Mouse (Mus musculus): ENCODE measurements around the gene Acot9. TPM values are rescaled to one million over a fixed set of nuclear protein-coding genes. Genes with fewer than 3 reads are reported as not detected.

Acot9 gene
- 32.8 and 34.3 TPM in 2 replicates for polyA plus RNA-seq (2015; fragmentation: Nextera tagmentation; extraction: Ambion mirVana)

DNA sequence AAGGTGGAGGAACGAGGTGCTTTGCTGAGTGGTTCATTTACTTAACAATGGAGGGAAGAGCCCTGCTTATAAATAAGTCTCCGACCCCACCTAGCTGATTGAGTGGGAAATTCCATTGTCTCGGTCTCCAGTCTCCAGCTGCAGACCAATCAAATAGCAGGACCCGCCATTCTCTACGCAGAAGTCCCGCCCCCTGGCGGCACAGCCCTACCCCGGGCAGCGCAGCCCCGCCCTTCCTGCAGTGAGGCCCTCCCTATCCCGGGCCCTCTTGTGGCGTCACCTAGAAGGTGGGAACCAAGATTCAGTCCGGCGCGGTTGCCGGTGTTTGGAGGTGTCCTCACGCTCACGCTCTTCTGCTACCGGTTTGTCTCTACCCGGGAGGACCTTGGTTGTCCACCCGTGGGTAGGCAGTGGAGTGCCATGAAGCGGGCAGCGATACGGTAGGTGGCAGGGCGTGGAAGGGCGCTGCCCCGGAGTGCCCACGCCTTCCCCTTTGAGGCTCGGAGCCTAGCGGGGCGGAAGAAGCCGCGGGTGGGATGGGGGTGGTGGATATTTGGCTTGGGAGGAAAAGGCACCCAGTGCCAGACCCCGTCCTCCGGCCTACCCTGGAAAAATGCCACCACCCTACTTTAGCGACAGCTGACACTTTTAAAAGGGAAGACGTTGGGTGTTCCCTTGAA lies at the start of gene Acot9:
TSS of gene Acot9 (plus strand) at position 209 of the 680 bp plus-strand sequence.
- TF ChIP-seq EP300 (optimal IDR thresholded peaks at IDR 0.05) (no peak), CTCF (IDR thresholded peaks at IDR 0.05; ENCODE audit: low read depth) (peak; percentile 75)
- DNase-seq (ENCODE audit: low spot score), result peak; percentile 87
- no peaks in the 10 kb centered on the region for H3K36me3 ChIP-seq (ENCODE audit: control insufficient read depth, insufficient read depth, low read length)
- peak within 1 kb of the TSS; percentile 70 for H3K9ac ChIP-seq (ENCODE audit: low read length)
- no peaks in the 10 kb centered on the region for H3K4me1 ChIP-seq (replicated peaks; ENCODE audit: control insufficient read depth, insufficient read depth)
- H3K4me3 ChIP-seq (ENCODE audit: low read depth, low read length), result peak within 1 kb of the TSS; percentile 54
- H3K27me3 ChIP-seq (ENCODE audit: control insufficient read depth, insufficient read depth, low read length), result no peaks in the 10 kb centered on the region
- H3K4me2 ChIP-seq (replicated peaks; ENCODE audit: low read depth), result peak within 1 kb of the TSS; percentile 51
- H3K9me3 ChIP-seq (ENCODE audit: control insufficient read depth, low read length), result no peaks in the 10 kb centered on the region
- peak; percentile 99 for ATAC-seq (ENCODE audit: low FRiP score, low TSS enrichment)
- H3K27ac ChIP-seq (replicated peaks), result peak within 1 kb of the TSS; percentile 87
- 15% methylated on average over 35 of the region's 37 CpGs for WGBS

DNA sequence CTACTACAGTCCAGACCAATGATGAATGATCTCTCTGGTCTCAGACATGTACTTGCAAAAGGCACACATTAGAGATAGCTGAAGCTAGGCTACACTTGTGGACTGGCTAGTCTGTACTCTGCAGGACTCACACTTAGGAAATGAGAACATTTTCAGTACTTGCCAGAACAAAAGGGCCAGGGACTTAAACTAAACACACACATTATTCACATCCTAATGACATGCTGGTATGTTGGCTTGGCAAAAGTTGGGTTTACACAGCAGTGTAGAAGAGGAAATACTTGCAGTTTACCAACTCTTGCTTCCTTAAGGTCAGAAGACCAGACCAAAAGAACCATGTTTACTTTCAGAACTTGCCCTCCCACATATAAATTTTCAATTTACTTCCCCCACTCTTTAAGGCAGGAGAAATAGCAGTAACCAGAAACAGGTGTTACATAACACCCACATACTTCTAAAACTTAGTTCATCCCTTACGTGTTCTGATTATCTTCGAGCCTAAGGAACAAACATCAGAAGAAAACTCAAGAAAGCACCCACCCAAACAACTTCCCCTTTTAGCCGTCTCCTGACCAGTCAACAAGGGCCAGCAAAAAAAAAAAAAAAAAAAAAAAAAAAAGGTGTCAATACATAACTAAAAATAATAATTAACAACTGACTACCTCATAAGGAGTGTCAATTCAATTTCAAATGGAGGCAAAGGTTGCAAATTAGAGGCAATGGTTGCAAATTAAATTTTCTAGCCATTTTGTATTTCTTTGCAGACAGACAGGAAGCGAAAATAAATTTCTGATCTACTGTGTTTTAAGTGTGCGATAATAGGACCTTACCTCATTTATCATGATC lies 47.7 kb upstream of the Acot9 start:
- Histone ChIP-seq H3K36me3 (ENCODE audit: control insufficient read depth, insufficient read depth, low read length) (no peaks in the 10 kb centered on the region), H3K9me3 (ENCODE audit: control insufficient read depth, low read length) (no peaks in the 10 kb centered on the region), H3K27ac (replicated peaks) (no peak overlapping the region), H3K9ac (ENCODE audit: low read length) (no peak overlapping the region), H3K4me3 (ENCODE audit: low read depth, low read length) (no peak overlapping the region), H3K4me2 (replicated peaks; ENCODE audit: low read depth) (peak overlapping the region; percentile 14; the same call in 1 of the 2 replicates), H3K27me3 (ENCODE audit: control insufficient read depth, insufficient read depth, low read length) (no peaks in the 10 kb centered on the region), H3K4me1 (replicated peaks; ENCODE audit: control insufficient read depth, insufficient read depth) (no peaks in the 10 kb centered on the region)
- ATAC-seq (ENCODE audit: low FRiP score, low TSS enrichment), result peak; percentile 38; the same call in 1 of the 2 replicates
- DNase-seq (ENCODE audit: low spot score), result no peak
- WGBS, result 69% methylated on average over 5 of the region's 5 CpGs
- TF ChIP-seq CTCF (IDR thresholded peaks at IDR 0.05; ENCODE audit: low read depth) (no peak), EP300 (optimal IDR thresholded peaks at IDR 0.05) (no peak)

DNA sequence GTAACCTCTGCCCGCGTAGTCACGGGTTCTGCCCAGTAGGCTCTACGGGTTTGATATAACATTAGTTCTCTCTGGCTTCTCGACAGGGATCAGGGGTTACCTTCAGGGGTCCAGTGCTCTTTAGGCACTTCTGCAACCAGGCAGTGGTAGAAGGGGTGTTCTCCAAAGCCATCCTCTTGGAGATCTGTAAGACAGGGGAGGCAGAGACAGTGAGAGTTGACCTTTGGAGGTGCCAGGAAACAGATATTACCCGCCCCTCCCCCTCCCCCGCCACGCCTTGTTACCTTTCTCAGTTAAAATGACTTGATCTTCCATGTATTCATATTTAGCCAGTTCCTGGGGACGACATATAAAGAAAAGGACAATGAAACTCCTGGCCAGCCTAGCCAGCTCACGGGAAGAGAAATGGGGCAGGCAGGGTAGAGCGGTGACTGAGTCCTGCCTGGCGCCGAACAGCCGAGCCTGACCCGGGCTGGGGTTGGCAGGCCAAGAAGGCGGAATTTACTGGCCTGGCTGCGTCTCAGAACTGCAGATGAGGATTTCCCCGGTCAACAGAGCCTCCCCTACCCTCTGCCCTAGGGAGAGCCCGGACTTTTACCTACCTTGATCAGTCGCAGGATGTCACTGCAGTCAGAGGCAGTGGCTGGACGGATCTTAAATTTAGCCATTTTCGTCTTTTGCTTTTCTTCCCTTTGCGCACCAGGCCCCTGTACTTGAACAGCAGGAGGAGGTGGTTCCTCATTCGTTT lies 46.6 kb upstream of the Acot9 start:
- ATAC-seq (ENCODE audit: low FRiP score, low TSS enrichment), result peak; percentile 57
- Histone ChIP-seq H3K4me3 (ENCODE audit: low read depth, low read length) (peak overlapping the region; percentile 53), H3K27ac (replicated peaks) (peak overlapping the region; percentile 82), H3K36me3 (ENCODE audit: control insufficient read depth, insufficient read depth, low read length) (no peaks in the 10 kb centered on the region), H3K4me1 (replicated peaks; ENCODE audit: control insufficient read depth, insufficient read depth) (no peaks in the 10 kb centered on the region), H3K4me2 (replicated peaks; ENCODE audit: low read depth) (peak overlapping the region; percentile 46), H3K9me3 (ENCODE audit: control insufficient read depth, low read length) (no peaks in the 10 kb centered on the region), H3K27me3 (ENCODE audit: control insufficient read depth, insufficient read depth, low read length) (no peaks in the 10 kb centered on the region), H3K9ac (ENCODE audit: low read length) (peak overlapping the region; percentile 64)
- WGBS, result 24% methylated on average over 22 of the region's 24 CpGs
- DNase-seq (ENCODE audit: low spot score), result peak; percentile 39
- TF ChIP-seq CTCF (IDR thresholded peaks at IDR 0.05; ENCODE audit: low read depth) (no peak), EP300 (optimal IDR thresholded peaks at IDR 0.05) (no peak)

DNA sequence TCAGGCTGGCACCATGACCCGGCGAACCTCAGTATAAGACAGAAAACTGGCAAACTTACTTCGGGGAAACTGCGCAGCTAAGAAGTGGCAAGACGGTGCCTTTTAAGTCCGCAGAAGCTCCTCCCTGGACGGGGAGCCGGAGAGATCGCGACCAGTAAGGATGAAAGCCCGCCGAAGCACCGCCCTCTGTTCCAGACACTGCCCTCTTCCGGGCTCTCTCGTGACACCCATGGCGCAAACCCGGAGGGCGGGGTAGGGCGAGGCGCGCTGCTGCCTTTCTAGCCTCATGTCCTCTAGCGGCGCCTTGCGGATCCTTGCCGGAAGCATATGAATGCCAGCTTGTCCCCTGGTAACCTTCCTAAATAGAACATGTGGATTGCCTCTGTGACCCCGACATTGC lies 46.0 kb upstream of the Acot9 start, which contains the start of gene Sat1:
TSS of gene Sat1 (minus strand) at position 179 of the 400 bp plus-strand sequence.
- Histone ChIP-seq H3K4me2 (replicated peaks; ENCODE audit: low read depth) (peak within 1 kb of the TSS; percentile 46), H3K27me3 (ENCODE audit: control insufficient read depth, insufficient read depth, low read length) (no peaks in the 10 kb centered on the region), H3K36me3 (ENCODE audit: control insufficient read depth, insufficient read depth, low read length) (no peaks in the 10 kb centered on the region), H3K4me1 (replicated peaks; ENCODE audit: control insufficient read depth, insufficient read depth) (no peaks in the 10 kb centered on the region), H3K4me3 (ENCODE audit: low read depth, low read length) (peak within 1 kb of the TSS; percentile 53), H3K9ac (ENCODE audit: low read length) (peak within 1 kb of the TSS; percentile 64), H3K27ac (replicated peaks) (peak within 1 kb of the TSS; percentile 82), H3K9me3 (ENCODE audit: control insufficient read depth, low read length) (no peaks in the 10 kb centered on the region)
- TF ChIP-seq EP300 (optimal IDR thresholded peaks at IDR 0.05) (no peak), CTCF (IDR thresholded peaks at IDR 0.05; ENCODE audit: low read depth) (peak; percentile 85)
- ATAC-seq (ENCODE audit: low FRiP score, low TSS enrichment) (peak; percentile 96), DNase-seq (ENCODE audit: low spot score) (peak; percentile 93)
- 18% methylated on average over 24 of the region's 26 CpGs for WGBS

DNA sequence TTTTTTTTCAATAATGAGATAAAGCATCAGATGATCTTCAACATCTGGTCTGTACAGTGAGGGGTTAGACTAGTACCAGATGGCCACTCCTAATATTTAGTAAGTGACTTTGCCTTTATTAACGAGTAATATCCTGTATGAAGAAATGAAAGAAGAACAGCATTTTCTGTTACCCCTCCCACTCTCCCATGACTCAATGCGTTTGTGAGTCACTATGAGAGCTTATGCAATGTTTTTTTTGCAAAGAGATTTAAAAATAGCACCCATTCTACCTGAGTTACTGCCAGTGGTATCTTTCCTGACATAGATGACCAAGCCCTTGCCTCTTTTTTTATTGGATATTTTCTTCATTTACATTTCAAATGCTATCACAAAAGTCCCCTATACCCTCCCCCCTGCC lies 44.0 kb upstream of the Acot9 start:
- H3K27ac ChIP-seq (replicated peaks), result no peak overlapping the region
- no peaks in the 10 kb centered on the region for H3K9me3 ChIP-seq (ENCODE audit: control insufficient read depth, low read length)
- H3K9ac ChIP-seq (ENCODE audit: low read length), result no peak overlapping the region
- H3K27me3 ChIP-seq (ENCODE audit: control insufficient read depth, insufficient read depth, low read length), result no peaks in the 10 kb centered on the region
- H3K4me3 ChIP-seq (ENCODE audit: low read depth, low read length), result no peak overlapping the region
- 35% methylated on average over 2 of the region's 2 CpGs for WGBS
- ATAC-seq (ENCODE audit: low FRiP score, low TSS enrichment), result no peak
- no peak for DNase-seq (ENCODE audit: low spot score)
- no peak overlapping the region for H3K4me2 ChIP-seq (replicated peaks; ENCODE audit: low read depth)
- H3K4me1 ChIP-seq (replicated peaks; ENCODE audit: control insufficient read depth, insufficient read depth), result no peaks in the 10 kb centered on the region
- H3K36me3 ChIP-seq (ENCODE audit: control insufficient read depth, insufficient read depth, low read length), result no peaks in the 10 kb centered on the region
- no peak for TF ChIP-seq EP300 (optimal IDR thresholded peaks at IDR 0.05)
- TF ChIP-seq CTCF (IDR thresholded peaks at IDR 0.05; ENCODE audit: low read depth), result no peak

All from stomach, postnatal 0 days (tissue).